Mouse (Mus musculus) testis, adult 2 months (tissue): ENCODE results near the gene Ebi3.

ENCODE experiments used
- CTCF ChIP-seq: fragments of 200-500 bp; IDR thresholded peaks from 2 replicates; pipeline ENCODE4 v1.5.1; 2012; ENCODE audit warnings: low read depth, mild to moderate bottlenecking, inconsistent platforms, low read length, moderate library complexity; ENCODE audit not compliant: control insufficient read depth, insufficient read depth, insufficient replicate concordance
- POLR2A ChIP-seq: fragments of 200-500 bp; IDR thresholded peaks from 2 replicates; pipeline ENCODE4 v1.6.1; 2012; ENCODE audit warnings: low read depth, mild to moderate bottlenecking, inconsistent platforms, low read length, moderate library complexity; ENCODE audit not compliant: control insufficient read depth

- TF ChIP-seq POLR2A: no peak
- TF ChIP-seq CTCF: no peak
Measured at GRCm38 (mm10) chr17:55933191-55933590, 19.2 kb upstream of the Ebi3 start.
